Mouse (Mus musculus) olfactory bulb, adult 2 months (tissue): ENCODE results near the gene Snx9.

ENCODE experiments used
- CTCF ChIP-seq: fragments of 200-500 bp; IDR thresholded peaks from 2 replicates; pipeline ENCODE4 v1.5.1; 2012; ENCODE audit warnings: low read depth, mild to moderate bottlenecking, low read length, moderate library complexity; ENCODE audit not compliant: insufficient read depth
- POLR2A ChIP-seq: fragments of 200-500 bp; IDR thresholded peaks from 2 replicates; pipeline ENCODE4 v1.6.1; 2012; ENCODE audit warnings: mild to moderate bottlenecking, low read depth, low read length, moderate library complexity; ENCODE audit not compliant: insufficient read depth

- TF ChIP-seq CTCF (no peak), POLR2A (no peak)
Measured at GRCm38 (mm10) chr17:5792164-5792791, 48.9 kb upstream of the Snx9 start.
